Mouse (Mus musculus): ENCODE measurements around the gene Gng3.
"Not testable (repeated sequence)": the region's sequence is repeated elsewhere in the genome, so short reads cannot be mapped to it uniquely, and the experiment has no call there.

The Gng3 gene

GRCm38 (mm10) chr19:8844371-8845129, 5.6 kb upstream of the Gng3 start:
- in situ Hi-C loops (cut with MboI), result no loop called here

DNA sequence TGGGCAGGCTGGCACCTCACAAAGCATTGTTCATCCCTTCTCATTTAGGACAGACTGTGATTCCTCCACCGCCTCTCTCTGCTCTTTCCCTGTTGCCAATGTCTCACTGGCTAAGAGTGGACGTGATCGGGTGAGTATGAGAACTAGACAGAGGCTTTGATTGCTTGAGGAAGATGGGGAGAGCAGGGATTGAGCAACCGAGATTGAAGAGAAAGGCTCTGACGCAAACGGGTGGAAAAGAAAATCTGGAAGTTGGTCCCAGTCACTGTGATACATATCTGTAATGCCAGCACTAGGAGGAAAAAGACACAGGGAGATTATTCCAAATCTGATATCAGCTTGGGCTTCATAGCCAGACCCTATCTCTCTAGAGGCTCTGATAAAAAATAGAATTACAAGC, 4.0 kb upstream of the Gng3 start:
- in situ Hi-C loops (cut with MboI), result no loop called here

- in situ Hi-C loops (cut with MboI), result no loop called here
Measured at GRCm38 (mm10) chr19:8841012-8841411, 2.0 kb upstream of the Gng3 start.

- in situ Hi-C loops (cut with MboI), result no loop called here
Measured at GRCm38 (mm10) chr19:8839908-8840791, 1.2 kb upstream of the Gng3 start.

- in situ Hi-C loops (cut with MboI), result no loop called here
Measured at GRCm38 (mm10) chr19:8838041-8838730, 808 bp downstream of the Gng3 start.

GRCm38 (mm10) chr19:8837251-8837791, 1.7 kb downstream of the Gng3 start, which contains the start of gene Bscl2:
Gene Bscl2, plus strand, starts transcription at chr19:8837467.
- in situ Hi-C loops (cut with MboI), result no loop called here

DNA sequence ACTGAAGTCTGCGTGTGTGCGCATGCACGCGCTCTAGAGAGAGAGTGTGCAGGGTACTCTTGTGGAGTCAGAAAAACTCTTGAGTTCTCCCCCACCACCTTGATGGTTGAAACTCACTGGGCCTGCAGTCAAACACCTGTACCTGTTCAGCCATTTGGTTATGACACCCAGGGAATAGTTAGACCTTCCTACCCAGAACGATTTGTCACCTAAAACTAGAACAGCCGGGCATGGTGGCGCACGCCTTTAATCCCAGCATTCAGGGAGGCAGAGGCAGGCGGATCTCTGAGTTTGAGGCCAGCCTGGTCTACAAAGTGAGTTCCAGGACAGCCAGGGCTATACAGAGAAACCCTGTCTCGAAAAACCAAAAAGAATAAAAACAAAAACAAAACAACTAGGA, 2.7 kb downstream of the Gng3 start:
- in situ Hi-C loops (cut with MboI), result not testable (repeated sequence)

DNA sequence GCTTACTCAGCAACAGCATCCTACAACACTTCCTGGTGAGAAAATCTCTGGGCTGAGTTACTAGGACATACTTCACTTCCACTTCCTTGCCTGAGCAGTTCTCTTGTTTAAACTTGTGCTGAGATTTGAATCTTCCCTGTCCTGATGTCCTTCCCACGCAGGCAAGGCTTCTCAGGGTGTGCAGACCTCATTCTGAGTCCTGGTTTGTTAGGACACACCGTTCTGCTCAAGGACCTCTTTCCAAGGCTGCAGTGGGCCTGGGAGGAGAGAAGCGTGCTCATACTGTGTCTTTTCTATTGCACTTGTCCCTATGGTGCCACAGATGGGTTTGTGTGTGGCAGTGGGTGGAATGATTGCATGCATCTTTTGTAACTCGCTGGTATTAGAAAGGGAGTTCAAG, 6.0 kb downstream of the Gng3 start:
- in situ Hi-C loops (cut with MboI), result no loop called here

DNA sequence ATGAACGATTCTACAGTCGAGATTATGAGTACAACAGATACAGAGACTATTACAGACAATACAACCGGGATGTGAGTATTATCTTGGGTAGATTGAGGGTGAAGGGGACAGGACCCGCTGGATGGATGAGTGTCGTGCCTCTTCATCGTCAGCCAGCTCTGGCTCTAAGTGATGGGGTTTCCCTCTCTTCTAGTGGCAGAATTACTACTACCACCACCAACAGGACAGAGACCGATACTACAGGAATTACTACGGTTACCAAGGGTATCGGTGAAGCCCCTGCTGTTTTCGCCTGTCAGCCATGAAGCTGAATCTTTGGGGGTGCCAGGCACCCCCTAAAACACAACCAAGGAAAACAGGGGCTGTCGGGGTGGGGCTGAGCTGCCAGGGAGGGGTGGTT, 7.7 kb downstream of the Gng3 start:
- in situ Hi-C loops (cut with MboI), result no loop called here

- in situ Hi-C loops (cut with MboI), result no loop called here
Measured at GRCm38 (mm10) chr19:8830664-8831063, 8.3 kb downstream of the Gng3 start.

GRCm38 (mm10) chr19:8829660-8830059, 9.3 kb downstream of the Gng3 start, which contains the start of gene AC129217.1:
Gene AC129217.1, plus strand, starts transcription at chr19:8829773.
- in situ Hi-C loops (cut with MboI), result no loop called here

DNA sequence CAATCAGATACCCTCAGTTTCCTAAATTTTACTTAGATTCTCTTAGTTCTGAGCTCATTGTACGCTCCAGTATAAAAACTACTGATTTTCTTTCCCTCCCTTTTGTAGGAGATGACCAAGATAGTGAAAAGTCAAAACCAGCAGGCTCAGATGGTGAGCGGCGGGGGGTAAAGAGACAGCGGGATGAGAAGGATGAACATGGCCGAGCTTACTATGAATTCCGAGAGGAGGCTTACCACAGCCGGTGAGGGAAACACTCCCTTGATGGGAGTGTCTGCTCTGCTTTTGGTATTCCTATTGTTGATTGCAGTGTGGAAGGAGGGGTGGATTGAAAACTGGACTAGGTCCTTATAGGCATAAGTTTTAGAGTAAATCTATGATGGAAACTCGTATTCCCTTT, 16.3 kb downstream of the Gng3 start:
- in situ Hi-C loops (cut with MboI), result no loop called here

DNA sequence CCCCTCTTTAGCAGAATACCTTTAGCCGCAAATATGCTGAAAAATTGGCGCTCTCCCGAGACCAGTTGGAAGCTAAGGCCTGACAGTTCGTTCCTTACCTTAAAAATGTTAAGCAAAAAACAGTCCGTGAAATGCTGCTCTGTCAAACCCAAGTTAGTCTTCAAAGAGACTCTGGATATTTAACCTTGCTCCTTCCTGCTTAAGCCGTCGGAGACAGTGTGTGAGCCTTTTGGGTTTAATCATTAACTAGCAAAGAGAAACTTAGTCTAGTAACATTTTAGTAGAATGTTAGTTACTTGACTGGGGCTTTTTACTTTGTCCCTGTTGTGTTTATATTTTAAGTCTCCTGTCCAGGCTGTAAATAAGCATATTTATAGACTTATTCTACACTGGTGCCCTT, 17.8 kb downstream of the Gng3 start:
- in situ Hi-C loops (cut with MboI), result no loop called here

- in situ Hi-C loops (cut with MboI), result no loop called here
Measured at GRCm38 (mm10) chr19:8820424-8820956, 18.5 kb downstream of the Gng3 start.

GRCm38 (mm10) chr19:8819596-8820423, 19.2 kb downstream of the Gng3 start, which contains the start of gene Hnrnpul2:
Gene Hnrnpul2, plus strand, starts transcription at chr19:8820010.
- in situ Hi-C loops (cut with MboI), result no loop called here

DNA sequence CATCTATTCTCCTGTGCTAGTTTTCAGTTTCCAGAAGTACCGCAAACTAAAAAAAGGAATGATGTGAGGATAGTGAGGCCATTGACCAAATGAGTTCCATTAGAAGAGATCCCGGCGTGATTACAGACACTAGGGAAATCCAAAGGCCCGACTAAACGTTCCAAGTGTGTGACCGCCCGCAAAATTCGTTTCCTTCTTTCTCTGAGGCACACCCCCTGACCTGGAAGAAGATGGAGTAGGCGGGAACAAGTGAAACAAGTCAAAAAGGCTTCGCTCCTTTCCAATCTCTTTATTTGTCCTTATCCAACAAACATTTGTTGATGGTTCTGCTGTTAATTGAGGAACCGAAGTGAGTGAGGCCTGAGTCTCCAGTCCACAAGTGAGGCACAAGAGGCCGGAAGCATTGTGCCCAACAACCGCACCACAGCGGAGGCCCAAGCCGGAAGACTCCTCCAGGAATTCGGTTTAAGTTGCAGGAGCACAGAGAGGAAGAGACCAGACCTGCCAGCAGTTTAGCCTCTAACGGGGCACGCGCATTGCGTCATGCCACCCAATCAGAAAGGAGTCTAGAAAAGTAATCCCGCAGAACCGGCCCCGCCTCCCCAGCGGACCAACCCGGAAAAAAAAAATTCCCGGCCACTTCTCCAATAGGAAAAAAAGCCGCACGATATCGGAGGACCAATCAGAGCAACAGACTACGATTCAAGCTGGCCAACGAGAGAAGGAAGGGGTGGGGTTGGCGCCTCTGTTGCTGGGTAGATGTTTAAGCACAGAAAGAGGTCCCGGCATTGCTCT, 20.0 kb downstream of the Gng3 start, which contains the start of gene Ttc9c:
Gene Ttc9c (minus strand): TSS at position 533 of the 795 bp plus-strand sequence.
- in situ Hi-C loops (cut with MboI), result no loop called here

GRCm38 (mm10) chr19:8818301-8818798, 20.6 kb downstream of the Gng3 start:
- in situ Hi-C loops (cut with MboI), result no loop called here

DNA sequence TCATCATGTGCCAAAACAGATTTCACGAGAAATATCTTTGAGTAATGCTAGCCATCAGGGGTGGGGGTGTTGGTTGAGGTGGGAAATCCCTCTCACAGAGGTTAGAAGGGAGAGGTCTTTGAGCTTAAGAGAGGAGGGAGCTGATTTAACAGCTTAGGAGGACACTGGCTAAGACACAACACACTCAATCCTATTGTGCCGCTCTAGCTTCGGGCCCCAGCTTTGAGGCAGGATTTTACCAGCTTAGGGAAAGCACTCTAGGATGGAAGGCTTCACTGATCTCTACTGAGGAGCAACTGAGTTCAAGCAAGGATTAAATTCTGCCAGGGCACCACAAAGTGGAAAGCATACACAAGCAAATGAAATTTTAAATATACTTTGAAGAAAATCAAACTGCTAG, 22.0 kb downstream of the Gng3 start:
- in situ Hi-C loops (cut with MboI), result no loop called here

GRCm38 (mm10) chr19:8815812-8816211, 23.2 kb downstream of the Gng3 start:
- in situ Hi-C loops (cut with MboI), result no loop called here

DNA sequence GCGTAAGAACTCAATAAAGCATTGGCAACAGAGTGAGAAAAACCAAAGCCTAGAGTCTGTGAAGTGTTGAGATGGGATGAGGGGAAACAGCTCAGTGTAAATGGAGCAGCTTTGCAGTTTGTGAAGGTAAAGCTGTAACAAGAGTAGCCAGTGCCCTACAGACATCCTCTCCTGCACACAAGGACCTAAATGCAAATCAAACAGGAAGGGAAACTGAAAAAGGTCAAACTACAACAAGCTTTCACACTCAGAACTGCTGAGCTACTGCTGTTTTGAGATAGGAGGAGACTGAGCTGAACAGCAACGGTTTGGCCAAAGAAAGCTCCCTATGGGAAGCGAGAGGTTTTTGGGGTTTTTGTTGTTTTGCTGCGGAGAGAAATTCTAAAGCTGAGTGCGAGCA, 32.2 kb downstream of the Gng3 start:
- in situ Hi-C loops (cut with MboI), result no loop called here

Data from mature B cell (primary cell).